Mouse (Mus musculus) ES-CJ7 (cell line): ENCODE measurements around the gene Cnppd1.

Source experiments
- DNase-seq: peaks from one replicate; pipeline ENCODE4 v3.0.0; 2011; ENCODE audit warnings: low read depth, low spot score

Cnppd1 gene

GRCm38 (mm10) chr1:75142301-75143261, at the start of gene Cnppd1, which contains the start of gene Retreg2:
Gene Cnppd1, minus strand, starts transcription at chr1:75142711.
Gene Retreg2, plus strand, starts transcription at chr1:75142778.
- peak; percentile 98 for DNase-seq

DNA sequence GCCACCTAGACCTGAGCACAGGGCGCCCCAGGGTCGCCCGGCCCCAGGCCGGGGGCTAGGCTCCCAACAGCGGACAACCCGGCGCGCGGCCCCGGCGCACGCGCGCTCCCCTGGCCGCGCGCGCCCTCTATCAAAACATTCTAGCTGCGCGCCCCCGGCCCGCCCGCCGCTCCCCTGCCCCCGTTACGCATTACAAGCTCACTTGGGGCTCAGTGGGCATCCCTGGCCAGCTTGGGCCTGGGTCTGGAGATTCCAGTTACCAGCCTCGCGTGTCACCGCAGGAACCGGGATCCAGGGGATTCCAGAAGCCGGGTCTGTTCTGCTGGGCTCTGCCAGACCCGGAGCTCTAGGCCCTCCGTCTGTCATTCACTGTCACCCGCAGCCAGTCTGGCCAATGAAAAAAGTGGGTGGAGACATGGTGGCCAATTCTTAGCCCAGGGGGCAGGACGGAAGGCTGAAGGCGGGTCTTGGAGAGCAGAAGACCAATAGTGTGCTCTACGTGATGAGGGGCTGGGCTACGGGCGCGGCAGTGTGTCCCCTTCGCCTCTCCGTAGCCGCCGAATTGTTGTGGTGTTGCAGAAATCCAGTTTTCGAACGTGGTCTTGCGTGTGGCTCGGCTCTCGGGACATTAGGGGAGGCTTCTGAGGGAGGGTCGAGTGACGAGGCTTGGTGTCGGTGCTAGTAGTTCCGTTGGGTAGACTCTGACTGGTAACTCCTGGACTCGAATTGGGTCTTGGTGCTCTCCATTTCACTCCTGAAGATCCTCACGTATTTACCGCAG, 49.3 kb upstream of the Cnppd1 start, which contains the start of the genes Ankzf1 and Atg9a:
Gene Ankzf1 (plus strand): TSS at position 530 of the 781 bp plus-strand sequence.
Gene Atg9a (minus strand): TSS at position 575 of the 781 bp plus-strand sequence.
- peak; percentile 100 for DNase-seq

- no peak for DNase-seq
These were observed 48.7 kb upstream of the Cnppd1 start for GRCm38 (mm10) chr1:75191258-75191621.

DNA sequence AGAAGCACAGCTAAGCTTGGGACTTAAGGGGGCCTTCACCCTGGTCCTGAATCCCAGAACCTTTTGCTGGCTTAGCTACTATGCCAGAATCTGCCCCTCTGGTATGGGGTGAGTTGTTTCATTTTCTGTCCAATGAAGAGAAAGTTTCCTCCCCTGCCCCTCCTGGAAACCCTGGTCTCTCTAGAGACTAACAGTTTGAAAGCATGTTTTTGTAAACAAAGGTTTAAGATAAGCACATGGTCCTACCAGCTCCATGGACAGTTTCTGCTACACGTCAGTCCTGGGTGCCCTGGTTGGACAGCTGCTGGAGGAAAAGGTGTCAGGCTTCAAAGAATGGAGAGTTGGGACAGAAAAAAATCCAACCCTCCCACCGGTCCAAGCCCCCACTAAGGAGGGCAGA, 48.1 kb upstream of the Cnppd1 start:
- no peak for DNase-seq

GRCm38 (mm10) chr1:75187914-75188483, 45.5 kb upstream of the Cnppd1 start:
- no peak for DNase-seq

DNA sequence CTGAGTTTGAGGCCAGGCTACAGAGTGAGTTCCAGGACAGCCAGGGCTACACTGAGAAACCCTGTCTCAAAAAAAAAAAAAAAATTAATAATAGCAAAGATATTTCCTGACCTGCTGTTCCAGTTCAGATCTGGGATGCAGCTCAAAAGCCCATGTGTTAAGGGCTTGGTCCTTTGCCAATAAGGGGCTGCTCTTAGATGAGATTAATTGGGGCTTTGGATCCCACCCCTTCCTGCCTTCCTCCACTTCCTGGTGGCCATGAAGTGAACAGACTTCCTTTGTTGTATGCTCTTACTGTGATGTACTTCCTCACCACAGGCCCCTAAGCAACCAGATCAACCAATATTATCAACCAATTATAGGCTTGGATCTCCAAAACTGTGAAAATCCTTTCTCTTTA, 44.6 kb upstream of the Cnppd1 start:
- DNase-seq = no peak

DNA sequence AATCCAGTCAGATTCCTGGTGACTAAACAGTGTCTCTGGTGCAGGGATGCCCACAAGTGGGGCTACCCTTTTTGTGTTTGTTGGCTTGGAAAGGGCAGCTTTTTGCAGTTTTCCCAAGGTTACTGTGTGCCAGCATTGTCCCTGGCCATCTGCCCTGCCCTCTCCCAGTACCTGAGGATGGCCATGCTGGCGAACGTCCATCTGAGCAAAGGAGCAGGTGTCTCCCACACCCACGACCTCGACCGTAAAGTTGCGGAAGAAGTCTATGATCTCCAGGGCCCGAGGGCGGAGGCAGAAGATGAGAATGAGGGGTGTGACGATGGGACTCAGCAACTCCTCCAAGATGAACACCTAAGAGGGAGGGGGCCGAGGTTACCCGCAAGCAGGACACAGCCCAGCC, 43.0 kb upstream of the Cnppd1 start:
- DNase-seq = no peak

- peak; percentile 47 for DNase-seq
These were observed 39.6 kb upstream of the Cnppd1 start for GRCm38 (mm10) chr1:75182160-75182559.

DNA sequence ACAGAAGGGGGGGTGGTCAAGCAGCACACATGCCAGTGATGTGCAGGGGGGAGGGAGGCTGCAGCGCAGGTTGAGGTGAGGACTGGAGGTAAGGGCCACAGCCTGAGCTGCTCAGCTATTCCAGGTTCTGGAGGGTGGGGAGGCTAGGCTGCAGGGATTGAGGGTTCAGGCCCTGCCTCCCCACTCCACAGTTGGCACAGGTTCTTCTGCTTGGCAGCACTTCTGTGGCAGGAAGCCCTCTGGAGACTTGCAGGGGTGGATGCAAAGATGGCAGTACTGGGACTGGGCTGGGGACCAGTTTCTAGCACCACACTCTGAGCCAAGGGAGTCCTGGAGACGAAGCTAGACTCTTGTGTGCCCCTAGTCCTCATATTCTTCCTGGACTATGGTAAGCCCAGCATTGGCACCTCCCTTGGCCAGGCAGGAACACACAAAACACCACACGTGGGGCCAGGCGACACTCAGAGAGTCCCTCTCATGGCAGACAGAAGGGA, 38.9 kb upstream of the Cnppd1 start:
- DNase-seq = no peak

DNA sequence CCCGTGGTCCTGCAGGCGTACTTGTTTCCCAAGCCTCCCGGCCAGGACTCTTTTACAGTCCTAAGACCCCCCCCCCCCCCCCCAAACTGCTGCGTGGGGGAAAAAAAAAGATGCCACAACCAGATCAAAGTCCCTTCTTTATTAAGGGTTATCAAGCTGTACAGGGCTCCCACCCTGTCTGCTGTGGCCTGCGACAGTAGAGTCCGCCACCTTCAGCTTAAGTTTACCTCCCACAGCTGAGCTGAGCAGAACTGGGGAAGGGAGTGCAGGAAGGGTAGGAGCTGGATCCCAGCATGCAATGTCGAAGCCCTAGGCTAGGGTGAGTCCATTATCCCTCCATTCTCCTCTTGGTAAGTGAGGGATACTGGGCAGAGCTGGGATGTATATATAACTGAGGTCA, 38.2 kb upstream of the Cnppd1 start:
- DNase-seq = no peak

- DNase-seq = peak; percentile 97
These were observed 37.6 kb upstream of the Cnppd1 start, which contains the start of gene Abcb6 for GRCm38 (mm10) chr1:75180105-75180590. Gene Abcb6, minus strand, starts transcription at chr1:75180392.

DNA sequence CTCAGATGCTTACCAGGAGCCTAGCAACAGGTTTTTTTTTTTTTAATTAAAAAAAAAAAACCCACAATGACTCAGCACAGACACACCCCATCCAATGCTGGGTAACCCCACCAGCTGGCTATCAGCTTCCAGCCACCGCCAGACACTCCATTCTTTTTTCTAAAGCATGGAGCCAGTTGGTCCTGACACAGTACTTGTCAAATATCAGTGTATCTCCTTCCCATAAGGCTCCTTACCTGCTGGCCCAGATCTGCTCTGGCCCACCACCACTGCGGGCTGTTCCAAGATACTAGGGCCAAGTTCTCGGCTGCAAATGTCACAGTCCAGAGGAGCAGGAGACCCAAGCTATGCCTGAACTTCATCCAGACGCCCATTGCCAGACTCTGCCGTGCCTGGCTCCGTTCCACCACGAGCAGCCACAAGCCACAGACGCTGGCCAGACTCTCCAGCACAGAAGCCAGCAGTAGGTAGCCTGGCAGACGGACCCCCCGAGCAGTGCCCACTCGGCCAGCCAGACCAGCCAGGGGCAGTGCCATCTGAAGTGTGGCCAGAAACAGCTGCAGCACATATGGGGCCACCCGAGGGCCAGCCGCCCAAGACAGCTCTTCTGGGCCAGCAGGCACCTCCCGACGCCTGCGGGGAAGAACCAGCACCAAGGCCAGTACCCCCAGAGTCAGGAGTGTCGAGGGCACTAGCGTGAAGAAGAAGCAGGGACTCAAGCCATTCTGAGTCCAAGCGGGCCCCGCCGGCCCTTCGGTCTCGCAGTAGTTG, 37.0 kb upstream of the Cnppd1 start:
- no peak for DNase-seq

DNA sequence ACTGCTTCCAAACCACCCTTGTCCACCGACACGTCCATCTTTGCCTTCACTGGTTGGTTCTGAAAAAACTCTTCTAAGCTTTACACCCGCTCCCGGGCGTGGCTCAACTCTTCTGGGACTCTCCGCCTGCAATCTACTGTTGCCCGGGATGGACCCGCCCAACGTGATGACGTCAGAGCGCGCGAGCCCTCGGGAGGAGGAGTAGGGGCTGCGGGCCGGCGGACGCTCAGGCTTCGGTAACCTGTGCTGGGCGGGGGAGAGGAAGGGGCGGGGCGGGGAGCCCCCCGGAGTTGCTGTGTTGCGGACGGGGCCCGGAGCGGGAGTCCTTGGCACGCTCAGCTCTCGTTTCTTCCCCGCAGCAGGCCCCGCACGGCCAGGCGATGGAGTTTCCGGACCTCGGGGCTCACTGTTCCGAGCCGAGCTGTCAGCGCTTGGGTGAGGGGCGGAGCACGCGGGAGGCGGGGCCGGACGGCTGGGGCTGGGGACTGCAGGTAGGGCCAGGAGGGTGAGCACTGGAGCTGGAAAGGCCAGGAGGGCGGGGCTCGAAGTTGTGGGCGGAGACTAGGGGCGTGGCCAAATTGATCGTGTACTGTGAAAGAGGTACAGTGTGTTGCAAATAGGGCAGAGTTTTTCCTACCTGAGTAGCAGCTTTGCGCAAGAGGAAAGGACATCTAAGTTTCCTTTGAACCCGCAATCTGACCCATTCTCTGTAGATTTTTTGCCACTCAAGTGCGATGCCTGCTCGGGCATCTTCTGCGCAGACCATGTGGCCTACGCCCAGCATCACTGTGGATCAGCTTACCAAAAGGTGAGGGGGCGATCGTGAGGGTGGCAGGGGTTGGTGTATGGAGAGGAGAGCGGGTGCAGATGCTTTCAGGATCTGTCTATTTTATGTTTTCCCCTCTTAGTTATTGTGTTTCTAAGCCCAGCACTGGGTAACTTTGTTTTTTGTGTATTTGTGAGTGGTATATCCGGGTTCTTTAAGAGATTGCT, 26.3 kb upstream of the Cnppd1 start, which contains the start of gene Zfand2b:
Gene Zfand2b (plus strand): TSS at position 175 of the 993 bp plus-strand sequence.
- peak; percentile 99 for DNase-seq

GRCm38 (mm10) chr1:75168093-75168471, 25.6 kb upstream of the Cnppd1 start:
- no peak for DNase-seq

DNA sequence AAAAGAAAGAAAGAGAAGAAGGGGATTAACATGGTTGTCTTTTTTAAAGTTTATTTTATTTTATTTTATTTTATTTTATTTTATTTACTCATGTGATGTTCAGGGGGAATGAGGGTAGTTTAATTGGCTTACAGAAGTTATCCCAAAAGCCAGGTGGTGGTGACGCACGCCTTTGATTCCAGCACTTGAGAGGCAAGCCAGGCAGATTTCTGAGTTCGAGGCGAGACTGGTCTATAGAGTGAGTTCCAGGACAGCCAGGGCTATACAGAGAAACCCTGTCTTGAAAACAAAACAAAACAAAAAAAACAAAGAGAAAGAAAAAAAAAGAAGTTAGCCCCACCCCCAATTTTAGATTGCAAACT, 17.7 kb upstream of the Cnppd1 start:
- DNase-seq = no peak

DNA sequence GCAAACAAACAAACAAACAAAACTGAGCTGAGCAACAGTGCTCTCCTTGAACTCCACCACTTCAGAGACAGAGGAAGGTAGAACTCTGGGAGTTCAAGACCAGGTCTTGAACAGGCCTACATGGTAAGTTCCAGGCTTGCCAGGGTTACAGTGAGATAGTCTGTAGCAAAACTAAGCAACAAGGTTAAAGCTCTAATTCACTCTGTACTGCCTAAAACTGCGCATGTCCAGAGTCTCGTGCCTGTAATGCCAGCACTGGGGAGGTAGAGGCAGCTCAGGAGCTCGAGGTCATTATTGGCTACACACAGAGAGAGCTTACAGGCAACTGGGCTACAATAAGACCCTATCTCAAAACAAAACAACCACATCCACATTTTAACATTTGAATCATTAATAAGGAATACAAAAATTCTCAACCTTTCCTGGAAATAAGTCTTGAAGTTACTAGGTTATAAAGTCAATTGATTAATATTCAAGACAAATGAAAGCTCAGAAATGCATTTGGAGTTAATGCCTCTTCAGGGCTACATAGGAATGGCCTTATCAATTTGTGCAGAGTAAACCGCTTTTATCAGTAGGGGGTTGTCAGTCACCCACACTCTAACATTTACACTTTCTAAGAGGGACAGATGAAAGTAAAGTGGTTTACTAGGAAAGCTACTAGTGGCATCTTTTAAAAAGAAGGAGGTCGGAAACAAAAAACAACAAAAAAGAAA, 17.2 kb upstream of the Cnppd1 start:
- DNase-seq = no peak

GRCm38 (mm10) chr1:75158990-75159389, 16.5 kb upstream of the Cnppd1 start:
- no peak for DNase-seq

- DNase-seq = no peak
These were observed 13.3 kb upstream of the Cnppd1 start for GRCm38 (mm10) chr1:75155837-75156236.

GRCm38 (mm10) chr1:75148727-75149126, 6.2 kb upstream of the Cnppd1 start:
- DNase-seq = no peak
